Mouse (Mus musculus) liver (tissue): ENCODE measurements at regions not wholly inside any gene's neighbourhood (a gene's known extent, or its start where the extent isn't known, plus 50 kb on each side); places are given as distances from the start of the nearest gene placed in this dataset.

Experiments
- DNase-seq: peaks from one replicate; pipeline ENCODE4 v3.0.0-alpha.2; 2020; ENCODE audit warnings: mixed read lengths

DNA sequence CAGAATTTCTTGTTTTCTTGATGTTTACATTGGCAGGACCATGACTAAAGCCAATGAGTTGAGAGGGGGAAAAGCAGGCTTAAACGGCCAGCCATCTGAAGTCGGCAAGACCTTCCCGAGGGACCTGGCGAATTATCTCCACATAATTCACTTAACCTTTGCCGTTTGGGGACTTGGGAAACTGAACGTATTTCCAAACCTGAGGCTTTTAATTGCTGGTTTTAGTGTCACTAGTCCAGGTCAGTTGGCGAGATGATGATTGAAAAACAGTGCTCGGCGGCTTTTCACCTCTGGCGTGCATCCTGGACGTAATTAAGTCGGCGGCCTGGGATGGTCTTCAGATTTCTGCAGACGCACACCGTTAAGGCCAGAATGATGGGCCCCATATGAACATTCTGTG is 66.9 kb upstream of the Atp5g3 start:
- no peak for DNase-seq

DNA sequence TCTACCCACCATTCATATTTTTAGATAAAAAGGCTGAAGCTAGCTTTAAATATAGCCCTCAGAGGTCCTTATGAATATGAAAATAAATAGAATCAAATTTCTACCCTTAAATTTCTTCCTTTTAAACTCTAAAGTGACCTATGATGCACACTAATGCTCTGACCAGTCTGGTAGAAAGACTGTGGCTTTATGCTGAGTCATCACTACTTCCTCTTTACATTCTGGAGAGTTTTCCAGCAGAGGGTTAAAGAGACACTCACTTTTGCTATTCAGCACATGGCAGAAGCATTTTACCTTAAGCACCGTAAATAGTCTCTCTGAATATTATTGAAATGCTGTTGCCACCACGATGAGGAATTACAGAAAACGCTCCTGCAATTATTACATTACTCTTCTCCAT is 62.6 kb upstream of the Atp5g3 start:
- DNase-seq = no peak

DNA sequence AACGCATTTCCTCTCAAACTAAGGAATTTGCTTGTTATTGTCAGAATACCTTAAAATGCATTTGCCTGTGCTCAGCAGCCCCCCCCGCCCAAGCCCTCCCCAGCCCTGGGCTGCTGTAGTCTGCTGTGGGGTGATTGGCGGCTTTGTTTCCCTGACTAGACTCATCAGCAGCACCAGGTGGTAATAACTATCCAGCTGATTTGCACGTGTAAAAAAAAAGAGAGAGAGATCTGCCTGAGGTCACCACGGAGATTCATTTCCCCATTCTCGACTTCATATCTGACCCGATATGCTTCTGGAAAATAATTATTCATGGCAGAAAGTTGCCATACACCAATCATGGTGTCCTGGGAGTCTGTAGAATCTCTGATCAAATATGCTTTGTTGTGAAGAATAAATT is 56.5 kb upstream of the Atp5g3 start:
- no peak for DNase-seq

DNA sequence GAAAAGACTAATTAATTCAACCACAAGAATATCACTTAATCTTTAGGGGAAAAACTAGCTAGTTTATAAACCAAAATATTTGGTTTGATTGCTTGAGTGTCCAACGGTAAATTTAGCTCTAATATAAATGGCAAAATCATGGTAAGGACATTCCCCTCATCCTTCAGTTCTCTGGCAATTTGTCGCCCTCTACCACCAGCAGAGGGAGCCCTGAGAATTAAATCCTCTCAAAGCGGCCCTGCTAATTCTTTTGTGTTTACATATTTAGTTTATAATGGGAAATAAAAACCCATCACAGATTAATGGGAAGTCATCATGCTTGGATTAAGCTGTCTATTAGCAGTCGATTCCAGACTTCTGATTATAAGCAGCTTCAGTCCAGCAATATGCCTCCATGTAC is 54.5 kb upstream of the Atp5g3 start:
- DNase-seq = peak; percentile 20
